Mouse (Mus musculus) splenic B cell, adult 2 months (primary cell): ENCODE measurements at regions not wholly inside any gene's neighbourhood (a gene's known extent, or its start where the extent isn't known, plus 50 kb on each side); places are given as distances from the start of the nearest gene placed in this dataset.

Experiments
- DNase-seq: peaks from one replicate; pipeline ENCODE4 v3.0.0-alpha.2; 2011; ENCODE audit warnings: low read depth, low spot score
- H3K27me3 ChIP-seq: 2 replicates; pipeline ENCODE4 v1.6.1; 2012; ENCODE audit warnings: mild to moderate bottlenecking, low read length, moderate library complexity, mixed read lengths; ENCODE audit not compliant: control insufficient read depth, poor library complexity, insufficient read depth, severe bottlenecking
- H3K36me3 ChIP-seq: 2 replicates; pipeline ENCODE4 v1.6.1; 2012; ENCODE audit warnings: mild to moderate bottlenecking, low read length, moderate library complexity, mixed read lengths; ENCODE audit not compliant: control insufficient read depth, poor library complexity, insufficient read depth, severe bottlenecking

DNA sequence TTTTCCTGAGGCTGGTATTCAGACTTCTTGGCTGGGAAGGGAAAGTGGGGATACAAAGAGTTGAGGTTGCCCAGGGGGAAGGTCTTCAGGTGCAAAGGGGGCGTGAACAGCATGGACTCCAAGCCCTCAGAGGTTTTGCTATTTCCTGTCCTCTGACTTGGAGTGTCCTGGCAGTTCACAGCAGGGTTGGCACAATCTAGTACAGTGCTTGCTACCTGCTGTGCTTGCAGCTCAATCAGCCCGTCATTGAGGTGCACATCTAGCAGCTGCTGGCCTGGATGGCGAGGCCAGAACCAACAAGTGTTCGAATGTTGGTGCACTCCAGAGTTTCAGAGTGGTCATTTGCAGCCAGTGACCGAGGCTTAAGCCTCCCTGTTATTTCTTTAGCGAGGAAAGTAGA, 273.7 kb upstream of the 4931429L15Rik start:
- DNase-seq = no peak
- H3K27me3 ChIP-seq = no peaks in the 10 kb centered on the region

DNA sequence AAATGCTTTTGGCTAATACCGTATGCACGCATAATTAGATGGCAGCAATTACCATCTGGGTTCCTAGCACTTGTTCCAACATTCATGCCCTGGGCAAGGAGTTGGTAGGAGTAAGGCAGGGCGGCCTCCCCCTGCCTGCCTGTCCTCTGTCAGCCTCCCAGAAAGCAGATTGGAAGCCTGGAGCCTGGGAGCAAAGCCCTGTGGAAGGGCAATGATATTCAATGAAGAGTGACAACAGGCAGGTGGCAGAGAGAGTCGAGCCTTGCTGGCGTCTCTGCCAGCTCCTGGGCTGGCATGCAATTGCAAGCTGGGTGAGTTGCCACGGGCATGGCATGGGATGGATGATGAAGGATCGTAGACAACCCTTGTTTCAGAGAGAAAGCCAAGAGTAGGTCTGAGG, 273.1 kb upstream of the 4931429L15Rik start:
- Histone ChIP-seq H3K36me3 (no peaks in the 10 kb centered on the region), H3K27me3 (no peaks in the 10 kb centered on the region)
- no peak for DNase-seq

More for the DNA sequence above, 273.7 kb upstream of the 4931429L15Rik start:
- H3K36me3 ChIP-seq = no peaks in the 10 kb centered on the region

DNA sequence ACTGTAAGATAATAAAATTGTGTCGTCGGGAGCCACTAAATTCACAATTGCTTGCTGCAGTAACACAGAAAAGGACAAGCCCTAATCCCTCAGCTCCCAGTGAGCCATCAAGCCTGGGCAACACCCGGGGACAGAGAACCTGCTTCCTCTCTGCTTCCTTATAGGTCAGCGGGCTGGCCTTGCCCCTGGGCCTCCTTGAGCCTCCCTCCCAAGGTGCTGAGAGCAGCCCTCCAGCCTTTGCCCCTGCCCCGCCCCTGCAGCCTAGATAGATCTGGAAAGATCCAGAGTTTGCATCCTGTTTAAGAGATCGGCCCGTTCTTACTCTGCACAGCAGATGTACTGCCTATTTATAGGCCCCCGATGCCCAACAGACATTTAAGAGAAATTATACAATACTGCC, 267.0 kb upstream of the 4931429L15Rik start:
- H3K36me3 ChIP-seq = no peaks in the 10 kb centered on the region
- no peaks in the 10 kb centered on the region for H3K27me3 ChIP-seq
- no peak for DNase-seq

DNA sequence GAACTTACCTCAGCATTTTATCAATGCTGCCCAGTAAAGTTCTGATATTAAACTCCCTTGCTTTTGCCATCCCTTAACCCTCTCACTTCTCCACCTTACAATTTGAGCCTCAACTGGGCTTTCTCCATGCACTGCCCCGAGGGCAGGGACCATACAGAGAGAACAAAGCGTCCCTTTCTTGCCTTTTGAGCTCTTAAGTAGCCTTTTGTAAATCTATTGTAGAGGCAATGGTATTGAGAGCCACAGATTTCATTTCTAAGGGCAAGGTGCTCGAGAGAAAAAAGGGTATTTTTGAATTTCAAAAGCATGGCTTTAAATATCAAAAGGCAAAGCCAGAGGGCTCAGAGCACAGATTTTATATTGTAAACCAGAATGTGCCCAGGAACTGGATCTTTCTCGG, 262.1 kb upstream of the 4931429L15Rik start:
- no peaks in the 10 kb centered on the region for H3K27me3 ChIP-seq
- H3K36me3 ChIP-seq = no peaks in the 10 kb centered on the region
- DNase-seq = no peak

DNA sequence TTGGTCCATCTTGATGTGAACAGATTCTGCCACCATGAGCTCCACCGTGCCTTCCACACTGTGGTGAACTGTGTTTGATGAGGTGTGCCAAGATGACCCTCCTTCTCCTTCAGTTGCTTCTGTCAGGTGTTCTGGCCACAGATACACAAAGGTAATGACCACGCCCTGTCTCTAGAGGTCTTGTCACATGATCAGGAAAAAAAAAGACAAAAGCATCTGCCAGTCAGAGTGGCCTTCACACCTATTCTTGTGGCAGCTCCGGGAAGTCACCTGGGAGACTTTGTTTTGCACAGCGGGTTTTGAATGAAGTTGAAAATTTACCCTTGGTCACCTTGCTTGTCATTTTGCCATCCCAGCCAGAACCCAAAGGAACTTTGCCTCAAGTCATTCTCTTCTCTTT, 242.5 kb upstream of the 4931429L15Rik start:
- H3K27me3 ChIP-seq = no peaks in the 10 kb centered on the region
- no peaks in the 10 kb centered on the region for H3K36me3 ChIP-seq
- no peak for DNase-seq

DNA sequence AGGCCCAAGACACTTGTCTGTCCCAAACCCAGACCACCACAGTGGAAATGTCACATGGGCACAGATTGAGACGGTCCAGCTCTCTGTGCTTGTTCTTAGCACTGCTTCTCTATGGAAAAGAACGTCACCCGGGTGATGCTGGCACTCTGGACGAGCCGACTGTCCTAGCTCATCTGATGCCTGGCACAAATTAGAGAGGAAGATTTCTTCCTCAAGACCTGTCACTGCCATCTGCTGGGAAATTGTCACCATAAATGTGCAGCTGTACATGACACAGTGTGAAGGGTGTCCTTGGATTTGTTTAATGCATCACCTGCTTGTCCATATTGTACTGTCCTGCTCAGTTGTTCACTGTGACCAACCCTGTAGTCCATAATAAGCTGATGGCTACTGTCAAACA, 238.7 kb upstream of the 4931429L15Rik start:
- DNase-seq = no peak
- Histone ChIP-seq H3K36me3 (no peaks in the 10 kb centered on the region), H3K27me3 (no peaks in the 10 kb centered on the region)

DNA sequence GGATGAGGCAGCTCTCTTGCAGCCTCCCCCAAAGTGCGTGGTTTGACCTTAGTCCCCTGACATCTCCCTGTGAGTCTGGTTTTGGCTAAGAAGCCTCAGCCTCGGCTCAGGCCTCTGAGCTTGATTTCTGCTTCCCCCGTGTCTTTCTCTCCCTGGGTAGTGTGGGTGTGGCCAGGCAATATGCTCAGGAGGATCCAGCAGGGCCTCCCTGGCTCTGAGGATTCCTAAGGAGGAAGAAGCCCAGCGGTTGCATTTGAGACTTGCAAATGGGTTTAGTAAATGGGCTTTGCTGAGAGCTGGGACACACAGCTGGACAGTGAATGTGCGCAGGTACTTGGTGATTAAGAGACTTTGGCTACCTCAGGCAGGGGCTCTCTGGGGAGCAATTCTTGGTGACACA, 238.0 kb upstream of the 4931429L15Rik start:
- Histone ChIP-seq H3K36me3 (no peaks in the 10 kb centered on the region), H3K27me3 (no peaks in the 10 kb centered on the region)
- no peak for DNase-seq

DNA sequence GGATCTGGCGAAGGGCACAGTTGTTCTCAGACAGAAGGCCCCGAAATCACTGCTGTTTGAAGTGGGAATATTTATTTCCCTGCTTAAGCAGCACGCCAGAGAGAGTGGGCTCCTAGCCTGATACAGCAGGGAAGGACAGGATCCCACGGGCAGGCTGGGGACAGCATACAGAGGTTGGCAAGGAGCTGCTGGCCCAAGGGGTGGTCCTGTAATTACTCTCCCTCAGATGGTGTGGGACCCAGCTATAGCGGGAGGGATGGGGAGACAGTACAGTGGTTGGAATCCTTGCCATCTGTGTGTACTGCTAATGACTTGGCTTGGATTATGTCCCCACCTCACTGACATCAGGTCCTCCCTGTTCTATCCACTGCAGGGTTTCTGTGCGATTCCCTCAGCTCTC, 235.4 kb upstream of the 4931429L15Rik start:
- Histone ChIP-seq H3K36me3 (no peaks in the 10 kb centered on the region), H3K27me3 (no peaks in the 10 kb centered on the region)
- no peak for DNase-seq

DNA sequence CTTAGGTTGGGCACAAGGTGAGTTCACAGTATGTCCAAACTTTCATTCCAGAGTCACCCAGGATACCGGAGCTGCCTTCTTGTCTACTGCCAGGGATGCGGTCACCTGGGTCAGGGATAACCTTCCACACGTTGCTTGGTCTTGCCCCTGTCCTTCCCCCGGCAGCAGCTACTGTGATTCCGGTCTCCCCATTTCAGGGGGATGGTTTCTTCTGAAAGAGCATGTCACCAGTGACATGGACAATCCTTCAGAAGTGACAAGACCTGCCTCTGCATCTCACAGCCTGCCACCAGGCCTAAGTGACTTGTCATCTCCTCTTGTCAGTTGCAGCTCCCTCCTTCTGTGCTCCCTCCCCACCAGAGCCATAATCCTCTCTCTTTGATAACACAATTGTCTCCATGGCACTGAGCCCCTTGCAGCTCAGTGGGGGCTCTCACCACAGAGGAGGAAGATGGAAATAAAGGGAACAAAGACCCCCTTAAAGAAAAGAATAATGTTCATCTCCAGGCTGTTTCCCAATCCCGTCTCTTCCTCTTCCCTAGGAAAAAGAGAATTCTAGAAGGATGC, 234.9 kb upstream of the 4931429L15Rik start:
- no peaks in the 10 kb centered on the region for H3K36me3 ChIP-seq
- no peaks in the 10 kb centered on the region for H3K27me3 ChIP-seq
- no peak for DNase-seq

DNA sequence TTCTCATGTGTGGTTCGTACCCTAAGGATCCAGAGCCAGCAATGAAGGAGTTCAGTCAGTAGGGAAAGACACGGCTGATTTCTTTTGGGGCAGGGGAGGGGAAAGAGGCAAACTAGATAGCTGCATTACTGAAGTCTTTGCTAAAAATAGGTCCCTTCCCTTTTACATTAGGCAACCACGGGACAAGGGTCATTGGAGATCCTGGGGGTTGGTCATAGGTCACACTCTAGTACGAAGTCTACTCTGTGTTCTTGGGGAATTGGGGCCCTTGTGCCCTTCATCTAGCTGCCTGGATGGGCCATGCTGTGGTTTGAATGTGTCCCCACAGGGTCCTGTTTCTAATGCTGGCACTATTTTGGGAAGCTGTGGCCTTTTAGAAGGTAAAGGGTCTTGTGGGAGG, 229.6 kb upstream of the 4931429L15Rik start:
- H3K27me3 ChIP-seq = no peaks in the 10 kb centered on the region
- no peak for DNase-seq
- no peaks in the 10 kb centered on the region for H3K36me3 ChIP-seq

DNA sequence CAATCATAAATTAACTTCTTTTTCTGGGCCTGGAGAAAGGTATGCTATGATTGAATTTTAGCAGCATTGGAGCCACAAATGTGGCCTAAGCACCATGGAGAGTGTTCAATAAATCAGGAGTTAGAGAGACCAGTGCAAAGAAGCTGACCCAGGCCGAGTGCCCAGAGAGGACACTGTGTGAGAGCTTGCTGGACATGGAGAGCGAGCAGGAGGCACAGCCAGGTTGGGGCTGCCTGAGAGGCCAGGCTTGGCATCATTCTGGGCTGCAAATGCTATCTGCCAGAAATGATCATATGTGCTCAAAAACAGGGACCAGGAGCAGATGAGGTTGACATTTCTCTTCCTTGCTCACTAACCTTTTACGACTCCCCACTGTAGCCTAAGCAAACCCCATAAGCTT, 224.5 kb upstream of the 4931429L15Rik start:
- DNase-seq = no peak
- H3K27me3 ChIP-seq = no peaks in the 10 kb centered on the region
- no peaks in the 10 kb centered on the region for H3K36me3 ChIP-seq

DNA sequence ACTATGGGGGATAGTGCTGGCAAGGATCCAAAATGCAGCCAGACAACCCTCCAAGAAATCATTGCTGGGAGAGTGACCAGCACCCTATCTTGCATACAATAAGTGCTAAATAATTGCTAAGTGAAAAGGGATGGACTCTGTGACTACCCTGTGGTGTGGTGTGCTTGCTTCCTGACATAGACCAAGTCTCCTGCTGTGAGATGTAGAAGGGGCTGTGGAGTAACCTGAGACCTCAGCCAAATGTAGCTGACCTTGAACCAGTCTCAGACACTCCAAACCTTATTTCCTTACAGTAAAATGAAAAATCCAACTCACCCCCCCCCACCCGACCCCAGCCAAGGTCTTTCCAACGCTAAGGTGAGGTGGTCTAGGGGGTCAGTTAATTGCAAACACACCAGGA, 221.2 kb upstream of the 4931429L15Rik start:
- DNase-seq = no peak
- H3K36me3 ChIP-seq = no peaks in the 10 kb centered on the region

DNA sequence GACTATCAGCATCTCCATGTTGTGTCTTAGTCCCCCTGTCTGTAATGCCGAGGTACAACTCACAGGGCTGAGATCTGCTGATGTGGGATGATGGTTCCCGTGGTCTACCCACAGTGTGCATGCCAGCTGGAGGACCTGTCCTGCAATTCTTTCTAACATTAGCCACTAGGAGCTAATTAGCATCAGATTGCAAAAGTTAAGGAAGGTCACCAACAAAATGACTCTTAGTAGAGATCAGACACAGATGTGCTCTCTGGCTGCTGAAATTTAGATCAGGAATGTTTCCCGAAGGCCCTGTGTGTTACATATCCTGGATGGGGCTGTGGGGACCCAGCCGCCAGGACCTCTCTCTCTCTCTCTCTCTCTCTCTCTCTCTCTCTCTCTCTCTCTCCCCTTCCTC, 218.8 kb upstream of the 4931429L15Rik start:
- no peaks in the 10 kb centered on the region for H3K27me3 ChIP-seq
- DNase-seq = no peak
- no peaks in the 10 kb centered on the region for H3K36me3 ChIP-seq

More for the DNA sequence above, 221.2 kb upstream of the 4931429L15Rik start:
- no peaks in the 10 kb centered on the region for H3K27me3 ChIP-seq

DNA sequence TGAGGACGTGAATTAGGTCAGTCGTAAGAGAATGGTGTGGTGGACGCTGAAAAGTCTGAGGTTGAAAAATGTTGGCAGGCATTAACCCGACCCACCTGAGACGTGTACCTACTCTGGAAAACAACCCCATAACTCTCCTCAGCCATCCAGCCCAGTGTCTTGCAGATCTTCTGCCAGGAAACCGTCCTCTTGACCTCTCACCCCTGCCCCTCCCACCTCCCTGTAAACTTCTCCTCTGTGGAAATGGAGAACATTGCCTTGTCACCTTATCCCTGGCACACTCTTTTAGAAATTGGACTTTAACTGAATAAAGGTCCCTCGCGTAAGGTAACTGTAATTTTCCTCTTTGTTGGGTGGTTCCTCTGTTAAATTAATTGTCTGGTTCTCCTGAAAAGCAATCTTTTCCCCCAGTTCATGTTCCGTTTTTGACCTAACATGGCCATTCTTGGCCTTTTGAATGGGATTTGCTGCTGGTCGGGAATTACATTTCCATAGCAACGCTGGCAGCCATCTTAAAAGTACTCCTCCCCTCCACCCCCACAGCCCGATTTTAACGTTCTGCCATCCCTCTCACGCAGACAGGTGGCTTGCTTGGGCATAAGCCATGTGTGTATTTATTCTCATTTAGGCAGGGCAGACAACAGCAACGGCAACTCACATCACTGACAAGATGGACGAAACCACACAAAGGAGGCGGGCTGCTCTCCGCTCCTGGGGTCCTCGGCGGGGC, 196.8 kb upstream of the 4931429L15Rik start:
- Histone ChIP-seq H3K27me3 (no peaks in the 10 kb centered on the region), H3K36me3 (no peaks in the 10 kb centered on the region)
- no peak for DNase-seq

DNA sequence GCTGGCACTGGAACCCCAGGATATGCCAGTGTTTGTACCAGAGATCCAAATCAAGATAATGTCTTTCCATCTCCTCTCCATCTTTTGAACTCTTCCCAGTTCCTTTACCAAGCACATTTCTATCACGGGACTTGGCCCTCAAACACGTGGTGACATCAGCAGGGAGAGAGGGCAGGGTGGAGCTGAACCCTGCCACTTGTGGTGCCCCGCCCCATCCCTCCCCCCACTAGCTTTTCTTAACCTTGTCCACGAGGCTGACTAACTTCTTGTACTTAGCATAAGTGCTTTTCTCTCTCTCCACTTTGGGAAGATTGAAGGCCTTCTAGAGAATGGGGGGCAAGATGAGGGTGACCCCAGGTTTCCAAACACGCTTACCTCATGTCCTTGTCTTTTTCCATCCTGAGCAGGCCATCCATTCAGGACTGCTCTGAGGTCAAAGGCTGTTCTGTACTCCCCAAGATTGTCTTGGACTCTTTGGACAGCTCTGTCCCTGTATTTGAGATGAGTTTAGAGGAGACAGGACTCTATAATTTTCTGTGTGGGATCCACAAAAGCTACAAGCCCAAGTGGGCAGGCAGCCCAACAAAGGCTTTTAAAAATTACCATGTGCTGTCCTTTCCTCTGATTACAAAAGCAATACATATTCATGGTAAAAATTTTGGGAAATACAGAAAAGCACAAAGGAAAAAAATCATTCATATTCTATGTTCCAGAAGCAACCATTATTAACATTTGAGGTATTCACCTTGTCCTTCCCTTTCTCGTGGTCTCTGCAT, 192.7 kb upstream of the 4931429L15Rik start:
- DNase-seq = no peak
- Histone ChIP-seq H3K27me3 (no peaks in the 10 kb centered on the region), H3K36me3 (no peaks in the 10 kb centered on the region)
